Mouse (Mus musculus) stomach, embryonic 16.5 days (tissue): ENCODE measurements around the gene Ccl7. TPM values are rescaled to one million over a fixed set of nuclear protein-coding genes. Genes with fewer than 3 reads are reported as not detected.

Experiments
- ATAC-seq: fragments of 200-750 bp; cut with Nextera tagmentation; 2 replicates; pipeline ENCODE4 v1.8.0; 2017; ENCODE audit warnings: moderate number of reproducible peaks, moderate TSS enrichment; ENCODE audit not compliant: insufficient read depth, low FRiP score
- H3K27ac ChIP-seq: fragments of 300-500 bp; sonication (generic); 2 replicates; pipeline ENCODE4 v1.5.1; 2014; ENCODE audit warnings: low read length
- H3K27me3 ChIP-seq: fragments of 300-500 bp; sonication (generic); 2 replicates; pipeline ENCODE4 v1.6.1; 2014; ENCODE audit warnings: low read length, control low read depth, mixed read lengths; ENCODE audit not compliant: control insufficient read depth, insufficient read depth
- H3K36me3 ChIP-seq: fragments of 300-500 bp; sonication (generic); 2 replicates; pipeline ENCODE4 v1.6.1; 2014; ENCODE audit warnings: low read length; ENCODE audit not compliant: control insufficient read depth, insufficient read depth
- H3K4me1 ChIP-seq: fragments of 300-500 bp; sonication (generic); 2 replicates; pipeline ENCODE4 v1.6.1; 2014; ENCODE audit warnings: low read length, control low read depth, mixed read lengths; ENCODE audit not compliant: control insufficient read depth, insufficient read depth
- H3K4me2 ChIP-seq: fragments of 300-500 bp; sonication (generic); 2 replicates; pipeline ENCODE4 v1.6.1; 2014; ENCODE audit warnings: low read depth, low read length, mixed read lengths
- H3K4me3 ChIP-seq: fragments of 300-500 bp; sonication (generic); replicated peaks from 2 replicates; pipeline ENCODE4 v1.5.1; 2014; ENCODE audit warnings: mild to moderate bottlenecking, low read length
- H3K9ac ChIP-seq: fragments of 300-500 bp; sonication (generic); 2 replicates; pipeline ENCODE4 v1.6.1; 2014; ENCODE audit warnings: low read length
- H3K9me3 ChIP-seq: fragments of 300-500 bp; sonication (generic); replicated peaks from 2 replicates; pipeline ENCODE4 v1.6.1; 2016; ENCODE audit warnings: low read length, control low read depth; ENCODE audit not compliant: control insufficient read depth
- WGBS: fragments of 180-500 bp; shearing (Covaris S2); extraction: QIAGEN DNeasy Blood & Tissue Kit; methylation state at CpG from one replicate; pipeline ENCODE4 v1.1.7; 2014; 5-methylcytosine and 5-hydroxymethylcytosine counted together
- polyA plus RNA-seq: library from polyadenylated mRNA; unstranded; fragments of >200 nt; fragmentation: Nextera tagmentation; extraction: Ambion mirVana; gene quantifications from 2 replicates; pipeline ENCODE4 v1.2.1, GENCODE M21; 2015

The Ccl7 gene
- polyA plus RNA-seq, 1 experiment from 2014 or later, result 1.8 TPM

DNA sequence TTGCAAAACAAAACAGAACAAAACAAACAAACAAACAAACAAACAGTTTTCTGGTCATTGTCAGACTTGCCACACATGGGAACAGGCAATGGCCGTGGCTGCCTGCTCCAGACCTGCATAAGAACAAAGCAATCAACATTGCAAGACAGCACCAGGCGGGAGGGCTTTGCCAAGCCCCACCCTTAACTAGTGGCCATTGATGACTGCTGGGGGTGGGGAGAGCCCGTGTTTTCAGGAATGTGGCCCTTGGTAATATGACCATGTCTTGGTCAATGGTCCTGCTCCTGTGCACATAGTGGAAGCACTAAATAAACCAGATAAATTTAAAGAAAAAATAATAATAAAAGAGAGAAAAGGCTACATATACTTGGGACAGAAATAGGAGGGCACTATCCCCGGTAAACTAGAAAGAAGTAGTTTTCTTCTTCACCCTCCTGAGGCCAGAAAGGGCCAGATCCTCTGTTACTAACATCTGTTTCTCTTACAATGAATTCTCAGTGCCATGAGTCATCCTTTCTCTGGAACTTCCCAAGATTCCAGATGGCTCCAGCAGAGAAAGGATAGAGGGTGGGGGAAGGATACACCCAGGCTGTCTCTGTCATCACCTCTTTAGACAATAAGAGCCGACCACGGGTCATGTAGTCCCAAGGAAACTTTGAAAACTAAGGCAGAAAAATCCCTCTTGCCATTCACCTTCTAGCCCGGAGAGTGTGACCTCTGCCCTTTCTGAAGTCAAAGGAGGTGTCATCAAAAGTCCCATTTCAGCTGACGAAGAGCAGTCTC is 33.9 kb upstream of the Ccl7 start:
- H3K4me1 ChIP-seq, result peaks cover 5% of the 10 kb centered on the region
- ATAC-seq, result 0 out of 2 replicates have a peak, but pooled peaks have one; percentile 9
- H3K4me3 ChIP-seq, result no peak overlapping the region
- 52% methylated on average over 8 of the region's 8 CpGs for WGBS
- H3K9me3 ChIP-seq, result no peaks in the 10 kb centered on the region
- H3K9ac ChIP-seq, result no peak overlapping the region
- no peaks in the 10 kb centered on the region for H3K27me3 ChIP-seq
- H3K36me3 ChIP-seq, result no peaks in the 10 kb centered on the region
- no peak overlapping the region for H3K4me2 ChIP-seq
- H3K27ac ChIP-seq, result no peak overlapping the region

DNA sequence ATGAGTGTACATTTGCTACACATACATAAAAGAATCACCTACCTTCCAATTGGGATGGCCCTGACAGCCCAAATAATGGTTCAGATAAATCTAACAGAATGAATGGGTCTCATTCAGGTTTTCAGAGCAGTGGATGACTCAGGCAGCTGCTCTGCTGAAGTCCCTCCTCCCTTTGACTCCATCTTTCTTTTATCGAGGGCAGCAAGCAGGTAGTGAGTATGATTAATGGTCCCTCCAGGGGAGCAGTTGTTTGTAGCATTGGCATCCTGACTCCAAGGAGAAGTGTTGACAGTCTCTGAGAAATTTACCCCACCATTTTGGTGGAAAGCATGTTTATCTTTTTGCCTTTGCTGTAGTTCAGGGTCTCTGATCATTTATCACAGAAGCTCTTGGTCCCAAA is 31.8 kb upstream of the Ccl7 start:
- H3K4me1 ChIP-seq, result peaks cover 5% of the 10 kb centered on the region
- H3K4me3 ChIP-seq, result no peak overlapping the region
- no peak overlapping the region; the same call in 1 of the 2 replicates for H3K27ac ChIP-seq
- ATAC-seq, result no peak
- no peaks in the 10 kb centered on the region for H3K9me3 ChIP-seq
- H3K36me3 ChIP-seq, result no peaks in the 10 kb centered on the region
- 15% methylated on average over 1 of the region's 1 CpGs for WGBS
- no peak overlapping the region for H3K4me2 ChIP-seq
- H3K9ac ChIP-seq, result no peak overlapping the region
- H3K27me3 ChIP-seq, result no peaks in the 10 kb centered on the region

DNA sequence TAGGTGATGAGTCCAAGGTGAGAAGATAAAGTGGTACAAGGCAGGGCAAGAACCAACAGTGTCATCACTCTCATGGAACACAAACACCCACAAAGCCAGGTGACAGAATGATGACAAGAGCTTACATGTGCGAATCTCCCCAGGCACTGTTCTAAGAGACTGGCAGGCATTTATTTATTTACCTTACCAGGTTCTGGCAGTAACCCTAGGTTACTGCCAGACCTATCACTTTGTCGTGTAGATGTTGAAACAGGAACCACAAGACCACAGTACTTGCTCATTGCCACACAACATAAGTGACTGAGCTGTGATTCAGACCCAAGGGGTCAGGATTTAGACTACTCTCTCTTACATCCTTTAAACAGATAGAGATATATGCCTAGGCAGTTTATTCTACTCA is 30.4 kb upstream of the Ccl7 start:
- H3K4me3 ChIP-seq, result no peak overlapping the region
- no peak overlapping the region for H3K9ac ChIP-seq
- H3K27ac ChIP-seq, result no peak overlapping the region
- H3K9me3 ChIP-seq, result no peaks in the 10 kb centered on the region
- ATAC-seq, result no peak
- no peaks in the 10 kb centered on the region for H3K36me3 ChIP-seq
- no peaks in the 10 kb centered on the region for H3K27me3 ChIP-seq
- peaks cover 5% of the 10 kb centered on the region for H3K4me1 ChIP-seq
- WGBS, result 50% methylated on average over 2 of the region's 2 CpGs
- H3K4me2 ChIP-seq, result no peak overlapping the region

DNA sequence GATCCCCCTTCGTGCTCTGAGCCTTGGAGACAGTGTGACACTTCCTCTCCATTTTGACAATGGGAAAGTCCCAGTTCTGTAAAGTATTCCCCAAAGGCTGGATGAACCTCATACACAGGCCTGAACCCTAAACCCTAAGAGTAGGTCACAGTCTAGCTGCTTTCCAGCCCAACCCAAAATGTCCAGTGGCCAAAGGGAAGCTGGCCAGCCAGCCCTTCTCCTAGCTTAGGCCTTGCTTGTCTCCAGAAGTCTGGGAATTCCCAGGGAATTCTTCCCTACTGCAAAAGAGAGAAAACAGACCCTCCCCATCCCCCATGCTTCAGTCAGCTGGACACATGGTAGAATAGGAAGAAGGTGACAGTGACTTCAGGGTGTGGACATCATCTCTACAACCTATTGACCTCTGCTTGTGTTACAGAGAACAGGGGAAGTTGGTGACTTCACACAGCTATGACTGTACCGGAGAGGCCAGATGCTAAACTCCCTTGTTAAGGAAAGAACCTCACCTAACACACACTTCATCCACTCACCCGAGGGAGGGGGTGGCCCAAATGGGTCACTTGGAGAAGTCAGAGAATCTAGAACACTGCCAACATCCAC is 29.2 kb upstream of the Ccl7 start:
- H3K27ac ChIP-seq, result no peak overlapping the region
- WGBS, result 72% methylated on average over 3 of the region's 3 CpGs
- H3K4me2 ChIP-seq, result no peak overlapping the region
- ATAC-seq, result no peak
- H3K9ac ChIP-seq, result no peak overlapping the region
- no peaks in the 10 kb centered on the region for H3K27me3 ChIP-seq
- peaks cover 2% of the 10 kb centered on the region for H3K4me1 ChIP-seq
- H3K9me3 ChIP-seq, result no peaks in the 10 kb centered on the region
- H3K36me3 ChIP-seq, result no peaks in the 10 kb centered on the region
- H3K4me3 ChIP-seq, result no peak overlapping the region

DNA sequence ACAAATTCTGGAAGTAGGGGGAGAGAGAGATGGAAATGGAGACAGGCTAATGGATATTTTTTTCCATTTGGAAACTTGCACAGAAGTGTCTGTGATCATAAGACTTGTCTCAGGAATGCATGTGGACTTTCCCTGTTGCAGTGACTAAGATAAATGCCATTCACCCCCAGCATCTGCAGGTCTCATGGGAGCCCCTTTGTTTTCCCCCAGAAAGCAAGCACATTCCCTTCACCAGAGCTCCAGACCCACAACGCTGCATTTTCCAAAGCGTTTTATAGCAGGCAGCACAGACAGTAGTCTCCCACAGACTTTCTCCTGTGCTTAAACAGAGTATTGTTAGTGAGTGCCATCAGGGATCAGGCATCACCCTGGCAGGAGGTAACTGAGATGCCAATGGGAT is 26.1 kb upstream of the Ccl7 start:
- no peaks in the 10 kb centered on the region for H3K36me3 ChIP-seq
- H3K4me3 ChIP-seq, result no peak overlapping the region
- H3K4me2 ChIP-seq, result no peak overlapping the region
- 32% methylated on average over 2 of the region's 2 CpGs for WGBS
- H3K4me1 ChIP-seq, result no peaks in the 10 kb centered on the region
- no peak overlapping the region for H3K9ac ChIP-seq
- H3K27me3 ChIP-seq, result no peaks in the 10 kb centered on the region
- H3K9me3 ChIP-seq, result no peaks in the 10 kb centered on the region
- no peak overlapping the region for H3K27ac ChIP-seq
- no peak for ATAC-seq

DNA sequence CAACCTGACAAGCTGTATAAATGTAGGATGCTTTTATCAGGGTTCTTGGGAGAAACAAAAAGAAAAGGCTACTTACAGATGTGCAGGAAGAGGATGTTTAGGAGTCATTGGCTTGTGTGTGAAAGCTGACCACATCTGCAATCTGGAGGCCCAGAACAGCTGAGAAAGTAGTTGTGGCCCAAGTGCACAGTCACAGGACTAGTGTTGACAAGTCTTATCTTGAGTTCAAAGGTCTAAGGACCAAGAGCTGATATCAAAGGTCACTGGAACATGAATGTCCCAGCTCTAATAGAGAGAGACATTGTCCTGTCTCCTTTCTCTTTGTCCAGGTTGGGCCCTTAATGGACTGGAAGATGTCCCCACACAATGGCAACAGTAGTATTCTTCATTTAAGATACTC is 25.7 kb upstream of the Ccl7 start:
- Histone ChIP-seq H3K9me3 (no peaks in the 10 kb centered on the region), H3K4me1 (no peaks in the 10 kb centered on the region), H3K36me3 (no peaks in the 10 kb centered on the region), H3K4me3 (no peak overlapping the region), H3K27ac (no peak overlapping the region), H3K9ac (no peak overlapping the region), H3K4me2 (no peak overlapping the region), H3K27me3 (no peaks in the 10 kb centered on the region)
- ATAC-seq, result no peak

DNA sequence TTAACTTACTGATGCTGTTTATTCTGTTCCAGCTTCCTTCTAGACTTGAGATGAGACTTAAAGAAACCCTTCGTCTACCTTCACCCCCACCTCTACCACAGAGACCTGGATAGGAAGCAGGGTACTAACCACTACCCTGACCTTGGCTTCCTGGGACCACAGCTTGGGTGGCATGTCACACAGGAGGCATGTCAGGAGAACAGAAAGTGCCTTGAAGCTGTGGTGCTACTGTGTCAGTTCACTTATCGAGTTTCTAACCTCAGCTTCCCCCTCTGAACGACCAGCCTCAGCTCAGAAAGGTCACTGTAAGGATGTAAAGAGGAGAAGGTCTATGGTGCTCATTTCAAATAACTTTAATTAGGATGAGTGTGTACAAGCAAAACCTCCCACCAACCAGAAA is 24.1 kb upstream of the Ccl7 start:
- no peak for ATAC-seq
- WGBS, result 47% methylated on average over 3 of the region's 3 CpGs
- Histone ChIP-seq H3K4me3 (no peak overlapping the region), H3K27ac (no peak overlapping the region), H3K36me3 (no peaks in the 10 kb centered on the region), H3K4me1 (no peaks in the 10 kb centered on the region), H3K9ac (no peak overlapping the region), H3K27me3 (no peaks in the 10 kb centered on the region), H3K4me2 (no peak overlapping the region), H3K9me3 (no peaks in the 10 kb centered on the region)

DNA sequence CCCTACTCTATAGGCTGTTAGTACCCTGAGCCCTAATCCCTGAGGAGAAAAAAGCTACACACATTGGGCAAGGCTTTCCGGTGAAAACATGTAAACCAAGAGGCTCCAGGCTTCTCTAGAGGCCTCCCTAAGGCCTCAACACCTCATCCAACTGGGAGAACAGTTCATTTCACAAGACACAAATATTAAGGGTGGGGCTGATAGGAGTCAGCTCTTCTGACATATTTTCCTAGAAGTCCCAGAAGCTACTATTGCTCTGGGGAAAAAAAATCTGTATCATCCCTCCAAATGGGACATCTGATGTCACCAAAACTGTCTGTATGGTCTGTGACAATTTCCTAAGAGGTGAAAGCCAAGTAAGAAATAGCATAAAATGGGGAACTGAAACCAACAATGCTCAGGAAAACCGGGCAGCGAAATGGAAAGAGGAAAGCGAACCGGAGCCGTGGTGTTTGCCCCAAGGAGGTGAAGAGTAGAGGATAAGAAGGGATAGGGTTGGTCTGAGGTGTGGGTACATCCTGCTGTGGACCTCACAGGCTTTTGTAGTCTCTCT is 22.9 kb upstream of the Ccl7 start:
- Histone ChIP-seq H3K36me3 (no peaks in the 10 kb centered on the region), H3K9me3 (no peaks in the 10 kb centered on the region), H3K27ac (no peak overlapping the region), H3K9ac (no peak overlapping the region), H3K4me2 (no peak overlapping the region), H3K4me3 (no peak overlapping the region), H3K4me1 (no peaks in the 10 kb centered on the region), H3K27me3 (no peaks in the 10 kb centered on the region)
- 86% methylated on average over 6 of the region's 6 CpGs for WGBS
- no peak for ATAC-seq

DNA sequence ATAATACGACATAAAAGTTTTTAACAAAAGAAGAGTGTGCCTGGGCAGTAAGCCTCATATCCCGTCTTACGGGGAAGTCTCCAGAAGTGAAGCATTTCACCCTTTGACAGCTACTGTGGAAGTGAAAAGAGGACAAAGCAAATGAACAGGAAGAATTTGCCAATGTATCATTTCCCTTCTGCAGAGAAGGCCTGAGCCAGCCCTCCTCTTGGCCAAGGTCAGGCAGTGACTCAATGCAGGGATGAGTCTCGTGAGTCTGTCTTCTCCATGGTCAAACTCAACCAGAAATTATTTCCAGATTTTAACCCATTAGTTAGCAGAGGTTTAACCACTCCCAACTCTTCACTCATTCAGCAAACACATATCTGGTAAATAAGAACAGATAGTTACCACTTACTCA is 21.7 kb upstream of the Ccl7 start:
- WGBS, result 78% methylated on average over 4 of the region's 4 CpGs

More for the DNA sequence above, 21.7 kb upstream of the Ccl7 start:
- Histone ChIP-seq H3K4me2 (no peak overlapping the region), H3K4me3 (no peak overlapping the region), H3K27ac (no peak overlapping the region), H3K36me3 (no peaks in the 10 kb centered on the region), H3K27me3 (no peaks in the 10 kb centered on the region), H3K9ac (no peak overlapping the region), H3K9me3 (no peaks in the 10 kb centered on the region), H3K4me1 (no peaks in the 10 kb centered on the region)
- ATAC-seq, result no peak
